ENCODE assay signal across 8 mouse cellular contexts in the genomic region with DNA sequence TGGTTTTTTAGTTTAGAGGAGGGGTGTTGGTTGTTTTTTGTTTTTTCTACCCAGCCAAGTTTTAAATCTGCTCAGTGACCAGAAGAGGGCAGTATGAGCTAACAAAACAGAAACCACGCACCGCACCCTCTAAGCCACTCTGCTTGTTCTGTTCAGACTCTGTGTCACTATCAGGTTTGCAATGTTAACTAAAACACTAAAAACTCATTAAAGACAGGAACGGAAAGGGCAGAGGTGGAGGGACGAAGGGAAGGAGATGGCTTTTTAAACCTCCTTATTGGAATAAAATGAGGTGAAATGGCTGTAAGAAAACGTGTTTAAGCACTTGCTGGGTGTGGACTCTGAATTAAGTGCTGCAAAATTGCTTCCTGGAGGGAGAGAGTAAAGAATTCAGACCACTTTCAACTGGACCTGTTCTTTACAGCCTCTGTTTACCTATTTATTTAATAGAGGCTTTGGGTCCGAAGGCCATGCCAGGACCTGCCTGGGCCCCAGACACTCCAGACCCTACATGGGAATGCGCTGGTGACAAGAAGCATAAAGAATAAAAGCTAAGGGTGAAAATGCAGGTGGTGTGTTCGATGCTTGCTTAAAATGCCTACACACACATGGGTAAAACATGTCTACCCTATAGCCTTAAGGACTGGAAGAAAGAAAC.
DNase-seq lines count a peak whose midpoint lies in the region; ATAC-seq and TF ChIP-seq lines count a peak whose summit lies in the region.

No protein-coding gene starts in this region.

- H3K9ac ChIP-seq in limb, embryonic 14.5 days (ENCODE audit: low read depth, low read length, severe bottlenecking), result no peak overlapping the region

- no peak overlapping the region for H3K27ac ChIP-seq in limb, embryonic 14.5 days (replicated peaks; ENCODE audit: low read depth, low read length)

- H3K36me3 ChIP-seq in limb, embryonic 14.5 days (ENCODE audit: control insufficient read depth, insufficient read depth, low read length), result no peaks in the 10 kb centered on the region

- no peaks in the 10 kb centered on the region for H3K27me3 ChIP-seq in limb, embryonic 14.5 days (ENCODE audit: control insufficient read depth, insufficient read depth, low read length)

- no peaks in the 10 kb centered on the region for H3K9me3 ChIP-seq in limb, embryonic 14.5 days (ENCODE audit: control insufficient read depth, low read length)

- H3K4me3 ChIP-seq in limb, embryonic 14.5 days (replicated peaks; ENCODE audit: low read length), result no peak overlapping the region

- H3K4me1 ChIP-seq in limb, embryonic 14.5 days (ENCODE audit: control insufficient read depth, insufficient read depth, low read length), result no peaks in the 10 kb centered on the region

- no peak overlapping the region for H3K4me2 ChIP-seq in limb, embryonic 14.5 days (replicated peaks; ENCODE audit: low read depth, low read length, severe bottlenecking)

- 26% methylated on average over 8 of the region's 8 CpGs for WGBS in limb, embryonic 14.5 days

- ATAC-seq in limb, embryonic 14.5 days (ENCODE audit: low FRiP score, low read depth), result no peak

- DNase-seq in A20 (ENCODE audit: low read depth, low spot score), result peak; percentile 73
- DNase-seq in MN1 (ENCODE audit: low spot score), result peak; percentile 67
- peak; percentile 38 for DNase-seq in cerebellum, adult 9-10 months
- peak; percentile 11 to 12 for DNase-seq in frontal cortex, postnatal 10 days (ENCODE audit: low spot score in 2 of 2)
- peak; percentile 21 to 26 for DNase-seq in kidney, adult 8-10 months
- DNase-seq in limb, embryonic 14.5 days (ENCODE audit: low spot score), result peak; percentile 85
- DNase-seq in neural tube, embryonic 10.5 days (ENCODE audit: extremely low spot score, low spot score), result peak; percentile 40
- peak; percentile 70 for DNase-seq in thymus, postnatal 14 days

- TF ChIP-seq POLR2A in limb, embryonic 14.5 days (IDR thresholded peaks at IDR 0.05; ENCODE audit: borderline replicate concordance, extremely low read depth, insufficient read depth, insufficient read length), result no peak

Comparison
In these comparisons a context has a peak if more than half of its experiments do, and no peak if none do; other contexts are left out.
1. DNase-seq: peak in every context shown above with its lines; median percentile 85 in limb, embryonic 14.5 days; 73 in A20; 70 in thymus, postnatal 14 days; 67 in MN1; 40 in neural tube, embryonic 10.5 days; 38 in cerebellum, adult 9-10 months; 24 in kidney, adult 8-10 months; 12 in frontal cortex, postnatal 10 days.